Mouse (Mus musculus) right cerebral cortex, postnatal 14 days (tissue): ENCODE results near the gene Eml3.
A peak's percentile ranks its signal among the peaks of the same experiment; 100 is the strongest.
"Not testable (repeated sequence)": the region's sequence is repeated elsewhere in the genome, so short reads cannot be mapped to it uniquely, and the experiment has no call there.

Experiments used
- DNase-seq: peaks from one replicate; pipeline ENCODE4 v3.0.0; 2022

Eml3 gene

GRCm38 (mm10) chr19:8953135-8954039 is 24.0 kb downstream of the Eml3 start, which contains the start of gene Tut1:
TSS of gene Tut1 (plus strand) at chr19:8953847.
- peak; percentile 82 for DNase-seq

- DNase-seq, result no peak
Observed at GRCm38 (mm10) chr19:8954171-8954570, 24.8 kb downstream of the Eml3 start.

GRCm38 (mm10) chr19:8962256-8962655 is 32.9 kb downstream of the Eml3 start:
- no peak for DNase-seq

- DNase-seq, result no peak
Observed at GRCm38 (mm10) chr19:8965075-8965474, 35.7 kb downstream of the Eml3 start.

- DNase-seq, result peak; percentile 30
Observed at GRCm38 (mm10) chr19:8965771-8966170, 36.4 kb downstream of the Eml3 start.

- DNase-seq, result no peak
Observed at GRCm38 (mm10) chr19:8966198-8966589, 36.8 kb downstream of the Eml3 start.

GRCm38 (mm10) chr19:8966590-8967372 is 37.4 kb downstream of the Eml3 start, which contains the start of gene Eef1g:
TSS of gene Eef1g (plus strand) at chr19:8967041.
- peak; percentile 99 for DNase-seq

- DNase-seq, result no peak
Observed at GRCm38 (mm10) chr19:8967373-8967743, 38.0 kb downstream of the Eml3 start.

GRCm38 (mm10) chr19:8967893-8968292 is 38.5 kb downstream of the Eml3 start:
- no peak for DNase-seq

GRCm38 (mm10) chr19:8972491-8972890 is 43.1 kb downstream of the Eml3 start:
- not testable (repeated sequence) for DNase-seq

- no peak for DNase-seq
Observed at GRCm38 (mm10) chr19:8974638-8975037, 45.3 kb downstream of the Eml3 start.

- DNase-seq, result no peak
Observed at GRCm38 (mm10) chr19:8975491-8975890, 46.1 kb downstream of the Eml3 start.

- DNase-seq, result no peak
Observed at GRCm38 (mm10) chr19:8976535-8976934, 47.2 kb downstream of the Eml3 start.

GRCm38 (mm10) chr19:8980771-8981170 is 51.4 kb downstream of the Eml3 start:
- no peak for DNase-seq

GRCm38 (mm10) chr19:8981450-8982168 is 52.3 kb downstream of the Eml3 start:
- no peak for DNase-seq

GRCm38 (mm10) chr19:8982303-8983149 is 53.2 kb downstream of the Eml3 start:
- no peak for DNase-seq

GRCm38 (mm10) chr19:8983150-8983650 is 53.8 kb downstream of the Eml3 start:
- no peak for DNase-seq

GRCm38 (mm10) chr19:8984255-8984868 is 55.0 kb downstream of the Eml3 start:
- peak; percentile 71 for DNase-seq

- no peak for DNase-seq
Observed at GRCm38 (mm10) chr19:8985891-8986290, 56.5 kb downstream of the Eml3 start.

- no peak for DNase-seq
Observed at GRCm38 (mm10) chr19:8987816-8988215, 58.5 kb downstream of the Eml3 start.

GRCm38 (mm10) chr19:8988346-8989065 is 59.2 kb downstream of the Eml3 start:
- no peak for DNase-seq
